Mouse (Mus musculus) cerebellum, adult 2 months (tissue): ENCODE results near the gene St3gal5.

Experiments
- CTCF ChIP-seq: fragments of 200-500 bp; IDR thresholded peaks from 2 replicates; pipeline ENCODE4 v1.5.1; 2011; ENCODE audit warnings: low read depth, mild to moderate bottlenecking, control low read depth, low read length, moderate library complexity, borderline replicate concordance; ENCODE audit not compliant: insufficient read depth
- POLR2A ChIP-seq: fragments of 200-500 bp; IDR thresholded peaks from 2 replicates; pipeline ENCODE4 v1.6.1; 2011; ENCODE audit warnings: low read length, control low read depth, borderline replicate concordance; ENCODE audit not compliant: insufficient read depth

GRCm38 (mm10) chr6:72154938-72155531, 57.6 kb downstream of the St3gal5 start:
- TF ChIP-seq CTCF (no peak), POLR2A (no peak)
